Mouse (Mus musculus) C2C12 (cell line): ENCODE results near the gene Dennd4a.

ENCODE experiments used
- CEBPB ChIP-seq: IDR thresholded peaks from one replicate; pipeline ENCODE4 v1.6.1; 2011; ENCODE audit warnings: low read depth, mild to moderate bottlenecking, control low read depth, moderate library complexity
- CTCF ChIP-seq: IDR thresholded peaks from one replicate; pipeline ENCODE4 v1.5.1; 2011; ENCODE audit not compliant: control insufficient read depth, insufficient read depth, insufficient read length
- MAX ChIP-seq: IDR thresholded peaks from one replicate; pipeline ENCODE4 v1.6.1; 2011; ENCODE audit warnings: mild to moderate bottlenecking, control low read depth
- MYOD1 ChIP-seq: IDR thresholded peaks from one replicate; pipeline ENCODE4 v1.6.1; 2011; ENCODE audit warnings: low read depth; ENCODE audit not compliant: control insufficient read depth, insufficient read length
- MYOG ChIP-seq: IDR thresholded peaks from one replicate; pipeline ENCODE4 v1.6.1; 2011; ENCODE audit not compliant: control insufficient read depth, insufficient read length; ENCODE audit errors: extremely low read depth
- USF1 ChIP-seq: IDR thresholded peaks from one replicate; pipeline ENCODE4 v1.6.1; 2011; ENCODE audit warnings: low read depth, mild to moderate bottlenecking, control low read depth, moderate library complexity

GRCm38 (mm10) chr9:64951161-64951657, 140.1 kb downstream of the Dennd4a start, which contains the start of gene Slc24a1:
- no peak for TF ChIP-seq CTCF
- no peak for TF ChIP-seq MYOD1
- no peak for TF ChIP-seq USF1
- no peak for TF ChIP-seq MYOG
- TF ChIP-seq CEBPB = no peak
- TF ChIP-seq MAX = no peak
